Mouse (Mus musculus): ENCODE results near the gene Itgb1bp2. TPM values are rescaled to one million over a fixed set of nuclear protein-coding genes. Genes with fewer than 3 reads are reported as not detected.
"Not testable (repeated sequence)": the region's sequence is repeated elsewhere in the genome, so short reads cannot be mapped to it uniquely, and the experiment has no call there.

Gene Itgb1bp2
- polyA plus RNA-seq, 1 experiment from 2014 or later = 7.9 TPM

DNA sequence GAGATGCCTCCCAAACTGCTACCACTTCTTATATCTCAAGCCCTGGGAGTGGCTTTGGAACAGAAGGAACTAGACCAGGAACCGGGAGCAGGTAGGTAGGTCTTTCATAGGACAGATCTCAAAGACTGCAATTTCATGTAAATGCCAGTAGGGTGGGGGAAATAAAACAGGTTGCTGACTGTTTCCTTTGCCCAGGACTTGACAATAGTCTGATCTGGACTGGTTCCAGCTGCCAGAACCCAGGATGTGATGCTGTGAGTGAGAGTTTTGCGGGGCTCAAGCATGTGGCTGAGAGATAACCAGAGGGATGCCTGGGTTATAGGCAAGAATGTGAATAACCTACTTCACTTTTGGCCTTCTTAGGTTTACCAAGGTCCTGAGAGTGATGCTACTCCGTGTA lies 2.7 kb downstream of the Itgb1bp2 start:
- H3K36me3 ChIP-seq = peaks cover 25% of the 10 kb centered on the region
- no peak overlapping the region for H3K9ac ChIP-seq
- no peak overlapping the region for H3K4me2 ChIP-seq (replicated peaks)
- H3K27me3 ChIP-seq = no peaks in the 10 kb centered on the region
- H3K4me1 ChIP-seq = no peaks in the 10 kb centered on the region
- WGBS = 87% methylated on average over 3 of the region's 3 CpGs
- no peak overlapping the region for H3K4me3 ChIP-seq
- ATAC-seq (ENCODE audit: insufficient number of reproducible peaks, insufficient read depth, low FRiP score, low TSS enrichment) = no peak
- H3K9me3 ChIP-seq = no peaks in the 10 kb centered on the region
- H3K27ac ChIP-seq = no peak overlapping the region

DNA sequence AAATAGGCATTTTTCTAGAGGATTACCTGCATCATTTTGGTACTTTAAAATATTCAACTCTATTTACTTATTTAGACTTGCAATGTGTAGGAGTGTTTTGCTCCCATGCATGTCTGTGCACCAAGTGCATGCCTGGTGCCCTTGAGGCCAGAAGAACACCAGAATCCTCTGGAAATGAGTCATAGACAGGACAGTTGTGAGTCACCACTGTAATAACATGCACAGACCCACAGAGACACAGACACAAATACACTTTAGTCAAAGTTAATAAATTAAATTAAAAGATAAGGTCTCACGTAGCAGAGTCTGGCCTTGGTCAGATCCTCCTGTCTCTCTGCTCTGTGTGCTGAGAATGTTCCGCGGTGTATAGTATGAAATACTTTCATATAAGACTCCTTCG lies 23.3 kb downstream of the Itgb1bp2 start:
- WGBS = 92% methylated on average over 4 of the region's 4 CpGs
- H3K4me3 ChIP-seq = no peak overlapping the region
- H3K4me1 ChIP-seq = no peaks in the 10 kb centered on the region
- no peak overlapping the region for H3K27ac ChIP-seq
- H3K9ac ChIP-seq = no peak overlapping the region
- H3K36me3 ChIP-seq = no peaks in the 10 kb centered on the region; the same call in 1 of the 2 replicates
- no peak for ATAC-seq (ENCODE audit: insufficient number of reproducible peaks, insufficient read depth, low FRiP score, low TSS enrichment)
- H3K27me3 ChIP-seq = no peaks in the 10 kb centered on the region
- no peaks in the 10 kb centered on the region for H3K9me3 ChIP-seq
- no peak overlapping the region for H3K4me2 ChIP-seq (replicated peaks)

- ATAC-seq (ENCODE audit: insufficient number of reproducible peaks, insufficient read depth, low FRiP score, low TSS enrichment) = no peak
- WGBS = 81% methylated on average over 6 of the region's 6 CpGs
- no peak overlapping the region for H3K9ac ChIP-seq
- no peak overlapping the region for H3K27ac ChIP-seq
- no peak overlapping the region for H3K4me2 ChIP-seq (replicated peaks)
- no peaks in the 10 kb centered on the region for H3K4me1 ChIP-seq
- H3K4me3 ChIP-seq = no peak overlapping the region
- H3K36me3 ChIP-seq = peaks cover 10% of the 10 kb centered on the region; the same call in 1 of the 2 replicates
- no peaks in the 10 kb centered on the region for H3K27me3 ChIP-seq
- no peaks in the 10 kb centered on the region for H3K9me3 ChIP-seq
These were observed 32.9 kb downstream of the Itgb1bp2 start for GRCm38 (mm10) chrX:101481604-101482350.

DNA sequence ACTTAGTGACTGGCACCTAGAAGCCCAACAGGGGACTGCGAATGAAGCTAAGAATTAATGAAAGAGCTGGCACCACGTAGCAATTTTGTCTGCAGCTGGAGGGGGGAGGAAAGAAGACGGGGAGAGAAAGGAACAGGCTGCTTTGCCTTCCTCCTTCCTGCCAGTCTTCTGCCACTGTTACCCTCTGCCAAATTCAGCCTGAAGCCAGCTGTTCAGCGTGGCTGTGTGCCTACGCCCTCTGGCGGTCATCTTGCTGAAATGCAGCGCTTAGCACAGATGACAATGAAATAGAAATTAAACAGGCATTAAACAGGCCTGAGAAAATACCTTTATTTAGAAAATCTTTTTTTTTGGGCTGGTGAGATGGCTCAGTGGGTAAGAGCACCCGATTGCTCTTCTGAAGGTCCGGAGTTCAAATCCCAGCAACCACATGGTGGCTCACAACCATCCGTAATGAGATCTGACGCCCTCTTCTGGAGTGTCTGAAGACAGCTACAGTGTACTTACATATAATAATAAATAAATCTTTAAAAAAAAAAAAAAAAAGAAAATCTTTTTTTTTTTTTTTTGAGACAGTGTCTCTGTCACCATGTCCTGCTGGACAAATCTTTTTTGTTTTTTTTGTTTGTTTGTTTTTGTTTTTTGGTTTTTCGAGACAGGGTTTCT lies 37.7 kb downstream of the Itgb1bp2 start:
- not testable (repeated sequence) for H3K4me2 ChIP-seq (replicated peaks); H3K4me3 ChIP-seq; ATAC-seq (ENCODE audit: insufficient number of reproducible peaks, insufficient read depth, low FRiP score, low TSS enrichment); H3K9ac ChIP-seq; H3K27me3 ChIP-seq; H3K9me3 ChIP-seq; H3K4me1 ChIP-seq; H3K27ac ChIP-seq
- H3K36me3 ChIP-seq = peaks cover 10% of the 10 kb centered on the region; the same call in 1 of the 2 replicates
- 37% methylated on average over 12 of the region's 12 CpGs for WGBS

Other genes with a start within 250 kb of the Itgb1bp2 start
- gene Snx12, start 226.5 kb upstream of the Itgb1bp2 start, polyA plus RNA-seq (2016; fragmentation: Nextera tagmentation; extraction: Ambion mirVana) = 56.7 and 57.2 TPM in 2 replicates
- gene Foxo4, start 194.6 kb upstream of the Itgb1bp2 start, polyA plus RNA-seq (2016; fragmentation: Nextera tagmentation; extraction: Ambion mirVana) = 2.6 and 3.4 TPM in 2 replicates
- gene Gm614, start 185.1 kb upstream of the Itgb1bp2 start, polyA plus RNA-seq (2016; fragmentation: Nextera tagmentation; extraction: Ambion mirVana) = not detected in 2 replicates
- 5.4 and 5.5 TPM in 2 replicates for gene Il2rg, start 180.8 kb upstream of the Itgb1bp2 start, polyA plus RNA-seq (2016; fragmentation: Nextera tagmentation; extraction: Ambion mirVana)
- not detected in 2 replicates for gene Gm20489, start 180.1 kb upstream of the Itgb1bp2 start, polyA plus RNA-seq (2016; fragmentation: Nextera tagmentation; extraction: Ambion mirVana)
- gene Med12, start 175.1 kb upstream of the Itgb1bp2 start, polyA plus RNA-seq (2016; fragmentation: Nextera tagmentation; extraction: Ambion mirVana) = 37.2 and 39.4 TPM in 2 replicates
- gene Nlgn3, start 149.9 kb upstream of the Itgb1bp2 start, polyA plus RNA-seq (2016; fragmentation: Nextera tagmentation; extraction: Ambion mirVana) = 15.3 and 18.0 TPM in 2 replicates
- gene Gjb1, start 72.7 kb upstream of the Itgb1bp2 start, polyA plus RNA-seq (2016; fragmentation: Nextera tagmentation; extraction: Ambion mirVana) = not detected in 2 replicates
- 40.9 and 46.0 TPM in 2 replicates for gene Zmym3, start 28.2 kb upstream of the Itgb1bp2 start, polyA plus RNA-seq (2016; fragmentation: Nextera tagmentation; extraction: Ambion mirVana)
- gene Nono, start 19.8 kb upstream of the Itgb1bp2 start, polyA plus RNA-seq (2016; fragmentation: Nextera tagmentation; extraction: Ambion mirVana) = 527 and 544 TPM in 2 replicates
- gene Taf1, start 83.6 kb downstream of the Itgb1bp2 start, polyA plus RNA-seq (2016; fragmentation: Nextera tagmentation; extraction: Ambion mirVana) = 21.5 and 21.7 TPM in 2 replicates
- 181 and 189 TPM in 2 replicates for gene Ogt, start 191.0 kb downstream of the Itgb1bp2 start, polyA plus RNA-seq (2016; fragmentation: Nextera tagmentation; extraction: Ambion mirVana)

Data from embryonic facial prominence, embryonic 12.5 days (tissue).